Mouse (Mus musculus) G1E (cell line): Measurements from ENCODE around the gene Zfyve28. TPM values are rescaled to one million over a fixed set of nuclear protein-coding genes. Genes with fewer than 3 reads are reported as not detected.

Source experiments
- ATAC-seq: 2 replicates; pipeline ENCODE4 v1.8.0; 2016; ENCODE audit warnings: mild to moderate bottlenecking; ENCODE audit not compliant: insufficient number of reproducible peaks, poor library complexity, low FRiP score, severe bottlenecking; ENCODE audit errors: extremely low read depth
- DNase-seq: peaks from one replicate; pipeline ENCODE4 v3.0.0; 2012; ENCODE audit warnings: low spot score
- H3K27me3 ChIP-seq: 2 replicates; pipeline ENCODE4 v1.6.1; 2012; ENCODE audit warnings: mild to moderate bottlenecking, low read length, inconsistent platforms; ENCODE audit not compliant: insufficient read depth
- H3K36me3 ChIP-seq: replicated peaks from 2 replicates; pipeline ENCODE3; 2012; ENCODE audit warnings: mild to moderate bottlenecking, inconsistent platforms
- H3K4me1 ChIP-seq: 2 replicates; pipeline ENCODE4 v1.6.1; 2012; ENCODE audit warnings: low read depth, low read length, inconsistent platforms, mixed read lengths; ENCODE audit not compliant: insufficient read depth
- H3K4me3 ChIP-seq: 2 replicates; pipeline ENCODE4 v1.5.1; 2012; ENCODE audit warnings: low read depth, mild to moderate bottlenecking, inconsistent platforms, low read length, moderate library complexity, mixed read lengths
- H3K9me3 ChIP-seq: replicated peaks from 2 replicates; pipeline ENCODE4 v1.6.1; 2012; ENCODE audit warnings: inconsistent platforms
- CTCF ChIP-seq: IDR thresholded peaks from 2 replicates; pipeline ENCODE4 v1.5.1; 2012; ENCODE audit warnings: low read depth, low read length, inconsistent platforms, mixed read lengths
- GATA1 ChIP-seq: IDR thresholded peaks from 2 replicates; pipeline ENCODE4 v1.6.1; 2012; ENCODE audit warnings: borderline replicate concordance, low read length, inconsistent platforms, mixed read lengths
- GATA2 ChIP-seq: IDR thresholded peaks from 2 replicates; pipeline ENCODE4 v1.6.1; 2012; ENCODE audit warnings: low read depth, low read length, inconsistent platforms, borderline replicate concordance
- POLR2AphosphoS5 ChIP-seq: IDR thresholded peaks from 2 replicates; pipeline ENCODE4 v1.6.1; 2012; ENCODE audit warnings: low read depth, low read length, inconsistent platforms; ENCODE audit not compliant: insufficient replicate concordance
- TAL1 ChIP-seq: conservative IDR thresholded peaks from 2 replicates; pipeline ENCODE4 v1.6.1; 2012; ENCODE audit warnings: low read depth, low read length, inconsistent platforms, mixed read lengths
- polyA plus RNA-seq: library from polyadenylated mRNA; stranded (reverse); fragments of >175 nt; gene quantifications from 2 replicates; pipeline ENCODE4 v1.2.3, GENCODE M21; 2012
- total RNA-seq, 2 experiments: library from RNA; stranded (forward) in 1 of 2; stranded (reverse) in 1 of 2; fragments of 200-1000 nt in 1 of 2; fragments of >200 nt in 1 of 2; fragmentation: Nextera tagmentation in 1 of 2; gene quantifications; 2 replicates each; pipeline ENCODE4 v1.2.3; 2014 to 2017

Gene Zfyve28
- total and polyA plus RNA-seq, 3 experiments, result 0.05 TPM; not detected in 2

- Histone ChIP-seq H3K36me3 (no peaks in the 10 kb centered on the region), H3K4me1 (no peaks in the 10 kb centered on the region), H3K4me3 (no peak overlapping the region), H3K9me3 (no peaks in the 10 kb centered on the region), H3K27me3 (peaks cover 26% of the 10 kb centered on the region)
- no peak for ATAC-seq
- DNase-seq, result no peak
- TF ChIP-seq TAL1 (no peak), GATA2 (no peak), CTCF (no peak), POLR2AphosphoS5 (no peak), GATA1 (no peak)
Observed at GRCm38 (mm10) chr5:34217756-34218155, 70.5 kb downstream of the Zfyve28 start.

- no peaks in the 10 kb centered on the region for H3K4me1 ChIP-seq
- H3K9me3 ChIP-seq, result no peaks in the 10 kb centered on the region
- no peaks in the 10 kb centered on the region for H3K36me3 ChIP-seq
- DNase-seq (no peak), ATAC-seq (no peak)
- H3K27me3 ChIP-seq, result peaks cover 33% of the 10 kb centered on the region
- H3K4me3 ChIP-seq, result no peak overlapping the region
- TF ChIP-seq GATA2, result no peak
- TF ChIP-seq POLR2AphosphoS5, result no peak
- TF ChIP-seq TAL1, result no peak
- TF ChIP-seq CTCF, result no peak
- TF ChIP-seq GATA1, result no peak
Observed at GRCm38 (mm10) chr5:34216025-34216424, 72.2 kb downstream of the Zfyve28 start.

- DNase-seq, result no peak
- Histone ChIP-seq H3K36me3 (no peaks in the 10 kb centered on the region), H3K9me3 (no peaks in the 10 kb centered on the region), H3K27me3 (peaks cover 41% of the 10 kb centered on the region), H3K4me3 (no peak overlapping the region), H3K4me1 (no peaks in the 10 kb centered on the region)
- no peak for TF ChIP-seq GATA1
- no peak for TF ChIP-seq CTCF
- TF ChIP-seq TAL1, result no peak
- no peak for TF ChIP-seq GATA2
- TF ChIP-seq POLR2AphosphoS5, result no peak
- ATAC-seq, result no peak
Observed at GRCm38 (mm10) chr5:34213659-34214058, 74.6 kb downstream of the Zfyve28 start.

- ATAC-seq (no peak; the same call in 1 of the 2 replicates), DNase-seq (peak; percentile 62)
- no peaks in the 10 kb centered on the region for H3K9me3 ChIP-seq
- no peaks in the 10 kb centered on the region for H3K4me1 ChIP-seq
- no peaks in the 10 kb centered on the region for H3K36me3 ChIP-seq
- no peak overlapping the region for H3K4me3 ChIP-seq
- peaks cover 48% of the 10 kb centered on the region for H3K27me3 ChIP-seq
- no peak for TF ChIP-seq TAL1
- TF ChIP-seq GATA2, result no peak
- no peak for TF ChIP-seq GATA1
- TF ChIP-seq POLR2AphosphoS5, result no peak
- TF ChIP-seq CTCF, result peak; percentile 91
Observed at GRCm38 (mm10) chr5:34210279-34210678, 78.0 kb downstream of the Zfyve28 start.

- Histone ChIP-seq H3K36me3 (no peaks in the 10 kb centered on the region), H3K4me3 (no peak overlapping the region), H3K9me3 (no peaks in the 10 kb centered on the region), H3K27me3 (peaks cover 45% of the 10 kb centered on the region), H3K4me1 (no peaks in the 10 kb centered on the region)
- no peak for TF ChIP-seq GATA2
- no peak for ATAC-seq
- DNase-seq, result no peak
Observed at GRCm38 (mm10) chr5:34207503-34207902, 80.7 kb downstream of the Zfyve28 start.

GRCm38 (mm10) chr5:34205788-34206187 is 82.5 kb downstream of the Zfyve28 start:
- H3K36me3 ChIP-seq, result no peaks in the 10 kb centered on the region
- ATAC-seq (no peak), DNase-seq (no peak)
- no peak overlapping the region for H3K4me3 ChIP-seq
- peaks cover 37% of the 10 kb centered on the region for H3K27me3 ChIP-seq
- no peaks in the 10 kb centered on the region for H3K9me3 ChIP-seq
- TF ChIP-seq TAL1 (no peak), CTCF (no peak), POLR2AphosphoS5 (no peak), GATA2 (no peak), GATA1 (no peak)
- no peaks in the 10 kb centered on the region for H3K4me1 ChIP-seq

GRCm38 (mm10) chr5:34204911-34205310 is 83.3 kb downstream of the Zfyve28 start:
- H3K27me3 ChIP-seq, result peaks cover 42% of the 10 kb centered on the region
- no peaks in the 10 kb centered on the region for H3K9me3 ChIP-seq
- DNase-seq (no peak), ATAC-seq (no peak)
- no peak for TF ChIP-seq TAL1
- no peak for TF ChIP-seq CTCF
- H3K4me3 ChIP-seq, result no peak overlapping the region
- no peaks in the 10 kb centered on the region for H3K36me3 ChIP-seq
- H3K4me1 ChIP-seq, result no peaks in the 10 kb centered on the region
